Mouse (Mus musculus): ENCODE measurements around the gene Psd4. TPM values are rescaled to one million over a fixed set of nuclear protein-coding genes. Genes with fewer than 3 reads are reported as not detected.

Psd4 gene
- polyA plus RNA-seq, 1 experiment: 7.6 TPM

DNA sequence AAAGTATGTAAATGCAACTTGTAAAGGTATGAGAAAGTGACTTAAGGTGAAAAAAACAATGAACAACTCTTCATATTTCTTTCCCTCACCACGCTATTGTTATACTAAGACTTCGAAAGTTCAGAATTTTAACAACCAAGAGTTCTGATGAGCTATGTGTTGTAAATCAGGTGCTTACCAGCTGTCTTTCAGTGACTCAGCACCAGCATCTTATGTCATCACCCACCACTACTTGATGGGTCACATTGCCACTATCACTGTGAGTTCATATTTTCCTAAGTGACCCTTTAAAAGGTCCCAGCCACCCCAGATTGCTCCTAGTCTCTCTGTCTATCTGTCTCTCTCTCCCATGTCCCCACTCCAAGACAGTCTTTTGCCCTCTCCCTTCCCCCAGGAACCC, 14.3 kb upstream of the Psd4 start:
- Histone ChIP-seq H3K4me1 (ENCODE audit: control insufficient read depth, insufficient read depth, low read length) (no peaks in the 10 kb centered on the region), H3K27ac (ENCODE audit: insufficient read depth, low read length) (no peak overlapping the region), H3K4me3 (ENCODE audit: insufficient read depth, low read length) (no peak overlapping the region)
- TF ChIP-seq POLR2A (IDR thresholded peaks at IDR 0.05; ENCODE audit: low read depth, low read length) (no peak), CTCF (IDR thresholded peaks at IDR 0.05; ENCODE audit: borderline replicate concordance, insufficient read depth, low read length) (no peak)

DNA sequence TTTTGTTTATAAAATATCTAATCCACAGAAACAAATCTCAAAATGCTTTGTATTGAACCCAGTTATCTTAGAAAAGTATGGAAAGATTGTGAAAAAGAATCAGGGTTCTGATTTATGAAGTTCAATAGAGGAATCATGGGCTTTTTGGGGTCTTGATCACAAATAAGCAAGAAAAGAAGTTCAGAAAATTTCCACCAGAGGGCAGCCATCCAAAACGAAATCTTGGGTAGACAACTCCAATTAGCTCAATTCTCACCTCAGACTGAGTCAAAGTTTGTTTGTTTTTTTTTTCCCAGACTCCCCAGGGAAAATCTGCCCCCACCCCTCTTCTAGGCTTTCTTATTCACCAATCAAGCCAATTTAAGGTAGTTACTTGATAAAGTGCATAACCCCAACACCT, 9.7 kb upstream of the Psd4 start:
- Histone ChIP-seq H3K27ac (ENCODE audit: insufficient read depth, low read length) (no peak overlapping the region), H3K4me1 (ENCODE audit: control insufficient read depth, insufficient read depth, low read length) (no peaks in the 10 kb centered on the region), H3K4me3 (ENCODE audit: insufficient read depth, low read length) (no peak overlapping the region)
- no peak for TF ChIP-seq CTCF (IDR thresholded peaks at IDR 0.05; ENCODE audit: borderline replicate concordance, insufficient read depth, low read length)
- TF ChIP-seq POLR2A (IDR thresholded peaks at IDR 0.05; ENCODE audit: low read depth, low read length): no peak

DNA sequence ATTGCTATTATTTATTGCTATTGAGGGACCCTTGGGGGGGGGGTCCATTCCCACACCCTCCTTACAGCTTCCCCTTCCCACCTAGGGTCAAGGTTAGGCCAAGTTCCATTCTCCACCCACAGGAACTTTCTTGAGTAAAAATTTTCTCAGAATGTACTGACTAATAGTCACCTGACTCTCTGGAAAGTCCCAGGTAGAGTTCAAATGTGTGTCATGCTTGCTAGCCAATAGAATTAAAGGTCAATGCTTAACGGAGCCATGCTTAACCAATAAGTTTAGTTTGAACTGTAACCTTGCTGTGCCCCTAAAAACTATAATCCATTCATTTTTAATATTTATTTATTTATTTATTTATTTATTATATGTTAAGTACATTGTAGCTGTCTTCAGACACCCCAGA, 8.0 kb upstream of the Psd4 start:
- Histone ChIP-seq H3K4me3 (ENCODE audit: insufficient read depth, low read length) (no peak overlapping the region), H3K27ac (ENCODE audit: insufficient read depth, low read length) (no peak overlapping the region), H3K4me1 (ENCODE audit: control insufficient read depth, insufficient read depth, low read length) (no peaks in the 10 kb centered on the region)
- TF ChIP-seq POLR2A (IDR thresholded peaks at IDR 0.05; ENCODE audit: low read depth, low read length): no peak
- TF ChIP-seq CTCF (IDR thresholded peaks at IDR 0.05; ENCODE audit: borderline replicate concordance, insufficient read depth, low read length): no peak

DNA sequence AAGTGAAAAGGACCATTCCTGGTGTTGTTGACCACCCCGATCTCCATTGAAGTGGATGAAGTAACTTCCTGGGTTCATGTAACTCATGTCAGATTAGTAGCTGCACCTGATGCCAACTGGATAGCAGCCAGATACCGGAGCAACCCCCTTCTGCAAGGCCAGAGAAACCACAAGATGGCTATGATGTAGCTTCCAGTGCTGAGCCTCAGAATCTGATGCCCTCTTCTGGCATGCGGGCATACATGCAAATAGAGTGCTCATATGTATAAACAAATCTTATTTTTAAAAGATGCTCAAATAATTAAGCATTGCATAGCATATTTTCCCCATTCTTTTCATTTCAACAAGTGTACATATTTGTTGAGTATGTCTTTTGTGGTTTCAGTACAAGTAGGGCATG, 3.6 kb upstream of the Psd4 start:
- Histone ChIP-seq H3K4me3 (ENCODE audit: insufficient read depth, low read length) (no peak overlapping the region), H3K4me1 (ENCODE audit: control insufficient read depth, insufficient read depth, low read length) (no peaks in the 10 kb centered on the region), H3K27ac (ENCODE audit: insufficient read depth, low read length) (no peak overlapping the region)
- TF ChIP-seq CTCF (IDR thresholded peaks at IDR 0.05; ENCODE audit: borderline replicate concordance, insufficient read depth, low read length) (no peak), POLR2A (IDR thresholded peaks at IDR 0.05; ENCODE audit: low read depth, low read length) (no peak)

DNA sequence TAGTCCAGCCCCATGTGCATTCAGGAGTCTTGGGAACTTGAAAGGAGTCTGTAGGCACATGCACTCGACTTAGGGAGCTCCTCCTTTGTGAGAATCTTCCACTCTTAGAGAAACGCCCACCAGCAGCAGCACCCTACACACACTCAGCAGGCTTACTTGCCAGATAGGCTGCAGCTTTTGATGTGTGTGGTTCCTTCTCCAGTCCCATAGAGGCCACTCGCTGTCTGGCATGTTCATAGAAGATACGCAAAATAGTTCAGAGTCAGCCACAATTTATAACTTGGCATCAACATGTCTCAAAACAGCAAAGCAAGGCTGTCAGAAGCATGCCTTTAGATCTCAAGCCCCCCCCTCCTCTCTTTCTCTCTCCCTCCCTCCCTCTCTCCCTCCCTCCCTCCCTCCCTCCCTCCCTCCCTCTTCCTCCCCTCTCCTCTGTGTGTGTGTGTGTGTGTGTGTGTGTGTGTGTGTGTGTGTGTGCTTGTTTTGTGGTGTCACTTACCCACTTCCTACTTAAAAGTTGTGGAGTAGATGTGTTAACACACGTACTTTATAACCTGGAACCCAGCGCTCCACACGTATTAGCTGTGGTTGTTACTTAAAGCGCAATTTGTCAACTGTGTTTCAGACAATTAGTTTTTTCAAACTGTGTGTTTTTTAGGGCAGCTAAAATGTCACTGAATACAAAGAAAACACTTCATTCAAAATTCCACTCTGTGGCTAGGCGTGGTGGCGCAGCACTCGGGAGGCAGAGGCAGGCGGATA, 985 bp upstream of the Psd4 start:
- no peak overlapping the region for H3K4me3 ChIP-seq (ENCODE audit: insufficient read depth, low read length)
- H3K4me1 ChIP-seq (ENCODE audit: control insufficient read depth, insufficient read depth, low read length): no peaks in the 10 kb centered on the region
- no peak overlapping the region for H3K27ac ChIP-seq (ENCODE audit: insufficient read depth, low read length)
- no peak for TF ChIP-seq POLR2A (IDR thresholded peaks at IDR 0.05; ENCODE audit: low read depth, low read length)
- TF ChIP-seq CTCF (IDR thresholded peaks at IDR 0.05; ENCODE audit: borderline replicate concordance, insufficient read depth, low read length): no peak

DNA sequence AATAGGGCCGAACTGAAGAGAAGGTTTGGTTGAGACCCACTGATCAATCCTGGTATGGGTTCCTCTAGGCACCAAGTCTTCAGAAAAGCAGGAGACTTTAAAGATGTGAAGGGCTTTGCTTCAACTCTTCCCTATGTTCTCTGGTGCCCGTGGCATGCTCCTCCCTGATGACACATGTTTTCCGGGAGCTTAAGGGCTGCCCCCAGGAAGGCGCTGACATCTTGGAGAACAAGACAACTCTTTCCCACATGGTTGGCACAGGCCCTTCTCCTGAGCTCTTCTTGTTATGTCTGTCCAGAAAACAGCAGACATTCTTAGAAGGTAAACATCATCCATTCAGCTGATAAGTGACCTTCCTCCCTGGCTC, 498 bp downstream of the Psd4 start:
- no peaks in the 10 kb centered on the region for H3K4me1 ChIP-seq (ENCODE audit: control insufficient read depth, insufficient read depth, low read length)
- TF ChIP-seq POLR2A (IDR thresholded peaks at IDR 0.05; ENCODE audit: low read depth, low read length) (no peak), CTCF (IDR thresholded peaks at IDR 0.05; ENCODE audit: borderline replicate concordance, insufficient read depth, low read length) (no peak)
- no peak overlapping the region for H3K27ac ChIP-seq (ENCODE audit: insufficient read depth, low read length)
- H3K4me3 ChIP-seq (ENCODE audit: insufficient read depth, low read length): no peak overlapping the region

DNA sequence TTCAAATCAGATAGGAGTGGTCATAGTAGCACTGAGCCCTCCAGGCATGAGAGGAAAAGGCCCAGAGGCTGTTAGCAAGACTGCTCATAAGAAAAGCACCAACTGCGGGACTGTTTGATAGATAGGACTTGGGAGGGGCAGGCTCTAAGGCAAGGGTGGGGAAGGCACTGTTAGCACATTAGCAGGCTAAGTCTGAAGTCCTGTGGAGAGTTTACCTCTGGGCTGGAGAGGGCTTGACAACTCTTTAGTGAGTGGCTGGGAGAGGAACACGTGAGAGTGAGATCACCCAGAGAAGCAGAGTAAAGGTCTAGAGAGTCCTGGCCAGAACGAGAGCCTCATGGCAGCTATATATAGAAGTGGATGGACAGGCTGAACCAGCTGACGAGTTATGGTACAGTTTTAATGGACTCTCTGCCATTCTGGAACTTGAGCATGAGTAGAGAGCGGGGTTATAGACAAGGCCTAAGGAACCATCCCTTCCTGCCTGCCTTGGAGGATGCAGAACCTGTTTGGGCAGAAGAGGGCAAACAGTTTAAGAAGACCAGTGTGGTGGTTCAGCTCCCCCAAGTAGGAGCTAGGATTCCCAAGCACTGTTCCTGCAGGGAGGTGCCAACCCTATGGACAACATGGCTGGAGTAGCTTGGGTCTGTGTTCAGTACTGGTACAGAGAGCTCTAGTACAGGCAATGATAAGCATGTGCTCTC, 11.5 kb downstream of the Psd4 start:
- Histone ChIP-seq H3K27ac (ENCODE audit: insufficient read depth, low read length) (no peak overlapping the region), H3K4me1 (ENCODE audit: control insufficient read depth, insufficient read depth, low read length) (no peaks in the 10 kb centered on the region), H3K4me3 (ENCODE audit: insufficient read depth, low read length) (no peak overlapping the region)
- no peak for TF ChIP-seq POLR2A (IDR thresholded peaks at IDR 0.05; ENCODE audit: low read depth, low read length)
- no peak for TF ChIP-seq CTCF (IDR thresholded peaks at IDR 0.05; ENCODE audit: borderline replicate concordance, insufficient read depth, low read length)

DNA sequence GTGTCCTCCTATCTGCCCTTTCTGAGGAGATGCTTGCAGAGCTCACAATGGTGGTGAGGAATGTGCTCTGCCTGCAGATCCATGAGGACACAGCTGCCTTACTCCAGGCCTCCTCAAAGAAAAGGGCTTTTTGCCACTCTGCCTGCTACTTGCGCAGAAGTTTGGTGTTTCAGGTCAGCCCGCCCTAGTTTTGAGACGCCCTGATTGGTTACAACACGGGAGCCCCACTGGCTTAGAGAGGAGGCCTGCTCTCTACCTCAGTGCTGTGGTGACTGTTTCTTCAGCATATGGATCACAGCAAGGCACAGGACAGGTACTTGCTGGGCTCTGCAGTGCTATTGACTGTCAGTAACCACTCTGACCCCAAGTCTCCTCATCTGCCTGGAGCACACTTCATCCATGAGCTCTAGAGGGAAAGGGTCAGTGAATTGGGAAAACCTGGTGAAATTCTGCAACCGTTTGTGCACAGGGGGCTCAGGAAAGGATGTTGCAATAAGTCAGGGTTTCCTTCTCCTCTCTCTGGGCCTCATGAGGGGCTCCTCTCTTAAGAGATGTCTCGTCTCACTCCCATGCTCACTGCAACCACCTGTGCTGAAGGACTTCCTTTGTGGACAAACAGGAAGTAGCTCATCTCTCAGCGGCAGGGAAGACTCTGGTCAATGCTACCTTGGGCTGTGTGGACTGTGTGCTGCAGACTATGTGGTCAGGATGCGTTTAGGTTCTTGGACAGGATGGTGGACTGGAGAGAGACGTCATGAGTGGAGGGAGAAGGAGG, 15.3 kb downstream of the Psd4 start:
- Histone ChIP-seq H3K4me1 (ENCODE audit: control insufficient read depth, insufficient read depth, low read length) (no peaks in the 10 kb centered on the region), H3K4me3 (ENCODE audit: insufficient read depth, low read length) (no peak overlapping the region), H3K27ac (ENCODE audit: insufficient read depth, low read length) (no peak overlapping the region)
- TF ChIP-seq POLR2A (IDR thresholded peaks at IDR 0.05; ENCODE audit: low read depth, low read length) (no peak), CTCF (IDR thresholded peaks at IDR 0.05; ENCODE audit: borderline replicate concordance, insufficient read depth, low read length) (no peak)

DNA sequence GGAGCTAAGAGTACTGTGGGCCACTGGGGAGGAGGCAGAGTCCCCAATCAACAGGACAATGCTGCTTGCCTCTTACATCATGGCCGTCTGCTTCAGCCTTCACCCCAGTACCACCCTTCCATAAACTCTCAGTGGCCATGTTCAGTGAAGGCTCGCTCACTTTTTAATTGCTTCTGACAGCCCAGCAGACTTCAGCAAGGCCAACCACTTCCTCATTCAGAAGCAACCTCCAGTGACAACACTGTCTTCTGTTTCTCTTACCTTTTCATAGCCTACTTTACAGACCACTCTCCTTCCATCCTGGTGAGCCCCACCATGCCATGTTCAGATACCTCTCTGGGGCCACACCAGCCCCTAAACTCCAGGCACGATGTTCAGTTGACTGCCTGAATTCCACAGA, 16.3 kb downstream of the Psd4 start:
- TF ChIP-seq CTCF (IDR thresholded peaks at IDR 0.05; ENCODE audit: borderline replicate concordance, insufficient read depth, low read length) (no peak), POLR2A (IDR thresholded peaks at IDR 0.05; ENCODE audit: low read depth, low read length) (no peak)
- no peak overlapping the region for H3K4me3 ChIP-seq (ENCODE audit: insufficient read depth, low read length)
- no peak overlapping the region for H3K27ac ChIP-seq (ENCODE audit: insufficient read depth, low read length)
- no peaks in the 10 kb centered on the region for H3K4me1 ChIP-seq (ENCODE audit: control insufficient read depth, insufficient read depth, low read length)

DNA sequence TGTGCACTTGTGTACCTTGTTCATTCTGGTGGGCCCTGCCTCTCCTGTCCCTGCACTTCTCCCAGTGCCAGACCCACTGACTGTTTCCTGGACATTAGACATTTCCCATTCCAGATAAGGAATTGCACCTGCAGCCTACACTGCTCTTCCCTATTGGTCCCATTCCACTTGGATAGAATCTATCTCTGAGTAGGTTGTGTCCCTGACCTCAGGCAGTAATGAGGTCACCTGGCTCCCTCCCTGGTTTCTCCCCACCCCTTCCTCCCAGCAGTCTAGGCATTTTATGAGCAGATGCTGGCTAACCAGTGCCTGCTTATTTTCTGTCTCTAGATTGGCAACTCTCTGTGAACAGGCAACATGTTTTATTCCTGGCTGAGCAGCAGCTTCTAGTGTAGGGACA, 17.0 kb downstream of the Psd4 start:
- Histone ChIP-seq H3K4me3 (ENCODE audit: insufficient read depth, low read length) (no peak overlapping the region), H3K4me1 (ENCODE audit: control insufficient read depth, insufficient read depth, low read length) (no peaks in the 10 kb centered on the region), H3K27ac (ENCODE audit: insufficient read depth, low read length) (no peak overlapping the region)
- TF ChIP-seq CTCF (IDR thresholded peaks at IDR 0.05; ENCODE audit: borderline replicate concordance, insufficient read depth, low read length) (no peak), POLR2A (IDR thresholded peaks at IDR 0.05; ENCODE audit: low read depth, low read length) (no peak)

All from embryonic fibroblast, embryonic 13.5 days (primary cell).